Mouse (Mus musculus): ENCODE measurements around the gene Gm9945. TPM values are rescaled to one million over a fixed set of nuclear protein-coding genes. Genes with fewer than 3 reads are reported as not detected.

Gene Gm9945
- total and polyA plus RNA-seq, 3 experiments: not detected

DNA sequence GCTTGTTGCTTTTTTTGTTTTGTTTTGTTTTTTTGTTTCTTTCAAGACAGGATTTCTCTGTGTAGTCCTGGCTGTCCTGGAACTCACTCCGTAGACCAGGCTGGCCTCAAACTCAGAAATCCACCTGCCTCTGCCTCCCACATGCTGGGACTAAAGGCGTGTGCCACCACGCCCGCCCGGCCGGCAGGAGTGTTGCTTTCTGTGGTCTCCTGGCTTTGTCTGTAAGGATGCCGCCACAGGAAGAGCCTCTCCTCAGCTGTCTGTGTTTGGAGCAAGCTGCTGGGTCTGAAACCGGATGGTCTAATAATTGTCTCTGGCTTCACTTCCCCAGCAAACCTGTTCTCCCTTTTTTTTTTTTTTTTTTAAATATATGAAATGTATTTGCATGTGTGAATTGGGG, 44.5 kb upstream of the Gm9945 start:
- Histone ChIP-seq H3K4me1 (ENCODE audit: control insufficient read depth, insufficient read depth, low read length) (peaks cover 2% of the 10 kb centered on the region), H3K79me2 (replicated peaks; ENCODE audit: control insufficient read depth, insufficient read depth, low read length) (no peaks in the 10 kb centered on the region), H3K27ac (no peak overlapping the region), H3K27me3 (ENCODE audit: control insufficient read depth, insufficient read depth, low read length) (no peaks in the 10 kb centered on the region), H3K36me3 (ENCODE audit: control insufficient read depth, insufficient read depth, low read length) (no peaks in the 10 kb centered on the region), H3K4me3 (no peak overlapping the region), H3K9ac (ENCODE audit: low read depth, low read length) (no peak overlapping the region)
- no peak for DNase-seq
- WGBS: 63% methylated on average over 8 of the region's 8 CpGs
- intact Hi-C loops (cut with DNase I): no loop called here
- TF ChIP-seq EP300 (IDR thresholded peaks at IDR 0.05; ENCODE audit: insufficient read depth, low read depth, low read length) (no peak), POLR2A (IDR thresholded peaks at IDR 0.05; ENCODE audit: insufficient read depth, low read depth, low read length) (no peak), CTCF (IDR thresholded peaks at IDR 0.05) (no peak)

DNA sequence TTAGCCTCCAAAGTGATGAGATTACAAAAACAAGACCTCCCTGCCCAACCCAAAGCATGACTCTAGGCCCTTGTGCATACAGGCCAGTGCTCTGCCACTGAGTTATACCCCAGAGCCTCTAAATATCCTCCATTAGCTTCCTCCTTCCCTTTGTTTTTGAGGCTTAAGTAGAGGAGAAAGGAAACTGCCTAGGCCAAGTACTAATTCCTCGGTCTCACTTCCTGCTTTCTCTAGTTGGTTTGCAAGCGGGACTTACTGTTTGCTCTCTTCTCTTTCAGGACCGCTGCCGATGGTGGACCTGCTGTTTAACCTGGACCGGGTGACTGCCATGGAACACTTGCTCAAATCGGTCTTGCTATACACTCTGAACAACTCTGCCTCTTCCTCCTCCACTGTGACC, 43.6 kb upstream of the Gm9945 start:
- no peak overlapping the region for H3K9ac ChIP-seq (ENCODE audit: low read depth, low read length)
- H3K27me3 ChIP-seq (ENCODE audit: control insufficient read depth, insufficient read depth, low read length): no peaks in the 10 kb centered on the region
- DNase-seq: no peak
- WGBS: 76% methylated on average over 6 of the region's 6 CpGs
- H3K4me3 ChIP-seq: no peak overlapping the region
- H3K4me1 ChIP-seq (ENCODE audit: control insufficient read depth, insufficient read depth, low read length): peaks cover 1% of the 10 kb centered on the region
- intact Hi-C loops (cut with DNase I): no loop called here
- no peaks in the 10 kb centered on the region for H3K36me3 ChIP-seq (ENCODE audit: control insufficient read depth, insufficient read depth, low read length)
- no peaks in the 10 kb centered on the region for H3K79me2 ChIP-seq (replicated peaks; ENCODE audit: control insufficient read depth, insufficient read depth, low read length)
- H3K27ac ChIP-seq: no peak overlapping the region
- TF ChIP-seq CTCF (IDR thresholded peaks at IDR 0.05) (no peak), POLR2A (IDR thresholded peaks at IDR 0.05; ENCODE audit: insufficient read depth, low read depth, low read length) (no peak), EP300 (IDR thresholded peaks at IDR 0.05; ENCODE audit: insufficient read depth, low read depth, low read length) (no peak)

DNA sequence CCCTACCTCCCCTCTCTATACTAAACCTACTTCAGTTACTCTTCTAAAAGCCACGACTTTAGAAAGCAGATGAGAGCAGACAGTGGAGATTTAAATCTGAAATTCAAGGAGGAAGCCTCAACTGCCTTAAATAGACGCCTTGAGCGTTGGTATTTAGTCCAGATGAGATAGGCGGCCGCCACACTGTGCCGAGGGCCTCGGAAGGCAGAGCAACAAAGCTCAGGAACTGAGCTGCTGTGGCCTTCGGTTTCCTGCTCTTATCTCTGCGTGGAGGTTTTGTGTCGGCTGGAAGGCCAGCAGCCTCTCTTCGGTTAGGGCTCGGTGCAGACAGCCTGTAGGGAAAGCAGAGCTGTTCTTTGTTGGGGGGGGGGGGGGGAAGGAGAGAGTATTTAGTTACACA, 38.0 kb upstream of the Gm9945 start:
- Histone ChIP-seq H3K36me3 (ENCODE audit: control insufficient read depth, insufficient read depth, low read length) (no peaks in the 10 kb centered on the region), H3K79me2 (replicated peaks; ENCODE audit: control insufficient read depth, insufficient read depth, low read length) (no peaks in the 10 kb centered on the region), H3K27me3 (ENCODE audit: control insufficient read depth, insufficient read depth, low read length) (no peaks in the 10 kb centered on the region), H3K9ac (ENCODE audit: low read depth, low read length) (peak overlapping the region; percentile 63), H3K4me1 (ENCODE audit: control insufficient read depth, insufficient read depth, low read length) (0 out of 2 replicates have a peak, but pooled peaks cover 1% of the 10 kb centered on the region), H3K4me3 (no peak overlapping the region), H3K27ac (peak overlapping the region; percentile 20; the same call in 1 of the 2 replicates)
- 3% methylated on average over 12 of the region's 12 CpGs for WGBS
- no peak for DNase-seq
- TF ChIP-seq POLR2A (IDR thresholded peaks at IDR 0.05; ENCODE audit: insufficient read depth, low read depth, low read length) (no peak), EP300 (IDR thresholded peaks at IDR 0.05; ENCODE audit: insufficient read depth, low read depth, low read length) (no peak), CTCF (IDR thresholded peaks at IDR 0.05) (no peak)
- intact Hi-C loops (cut with DNase I): no loop called here

DNA sequence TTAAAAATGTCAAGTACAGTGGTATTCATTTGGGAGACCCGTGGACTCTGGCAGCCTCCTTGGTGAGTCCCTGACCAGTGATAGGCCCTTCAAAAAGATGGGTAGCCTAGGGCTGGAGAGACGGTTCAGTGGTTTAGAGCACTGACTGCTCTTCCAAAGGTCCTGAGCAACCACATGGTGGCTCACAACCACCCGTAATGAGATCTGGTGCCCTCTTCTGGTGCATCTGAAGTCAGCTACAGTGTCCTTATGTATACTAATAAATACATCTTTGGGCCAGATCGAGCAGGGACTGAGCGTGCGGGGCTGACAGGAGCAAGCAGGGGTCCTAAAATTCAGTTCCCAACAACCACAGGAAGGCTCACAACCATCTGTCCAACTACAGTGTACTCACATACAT, 36.1 kb upstream of the Gm9945 start:
- Histone ChIP-seq H3K27me3 (ENCODE audit: control insufficient read depth, insufficient read depth, low read length) (no peaks in the 10 kb centered on the region), H3K27ac (no peak overlapping the region), H3K4me3 (no peak overlapping the region), H3K79me2 (replicated peaks; ENCODE audit: control insufficient read depth, insufficient read depth, low read length) (no peaks in the 10 kb centered on the region), H3K4me1 (ENCODE audit: control insufficient read depth, insufficient read depth, low read length) (peaks cover 3% of the 10 kb centered on the region; the same call in 1 of the 2 replicates), H3K9ac (ENCODE audit: low read depth, low read length) (no peak overlapping the region), H3K36me3 (ENCODE audit: control insufficient read depth, insufficient read depth, low read length) (no peaks in the 10 kb centered on the region)
- intact Hi-C loops (cut with DNase I): no loop called here
- DNase-seq: peak in 1 of 2 experiments; percentile 28
- TF ChIP-seq POLR2A (IDR thresholded peaks at IDR 0.05; ENCODE audit: insufficient read depth, low read depth, low read length) (no peak), EP300 (IDR thresholded peaks at IDR 0.05; ENCODE audit: insufficient read depth, low read depth, low read length) (no peak), CTCF (IDR thresholded peaks at IDR 0.05) (peak; percentile 69)
- 40% methylated on average over 6 of the region's 6 CpGs for WGBS

DNA sequence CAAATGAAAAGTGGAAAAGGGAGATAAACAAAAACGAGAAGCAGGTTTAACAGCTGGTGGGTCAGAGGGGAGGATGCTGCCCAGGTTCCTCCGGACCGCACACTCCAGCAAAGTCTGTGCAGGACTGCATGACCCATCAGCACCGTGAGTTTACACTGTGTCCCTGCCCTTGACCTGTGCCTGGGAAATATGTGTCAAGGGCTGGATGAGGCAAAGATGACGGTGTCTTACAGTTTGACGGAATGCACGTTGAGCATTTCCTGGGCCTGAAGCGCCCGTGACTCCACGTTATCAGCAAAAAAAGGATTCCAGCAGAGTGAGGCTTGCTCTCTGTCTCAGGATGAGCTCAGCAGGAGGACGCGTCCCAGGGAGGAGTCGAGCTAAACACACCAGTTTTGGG, 34.4 kb upstream of the Gm9945 start:
- 56% methylated on average over 13 of the region's 13 CpGs for WGBS
- no peaks in the 10 kb centered on the region for H3K27me3 ChIP-seq (ENCODE audit: control insufficient read depth, insufficient read depth, low read length)
- H3K4me1 ChIP-seq (ENCODE audit: control insufficient read depth, insufficient read depth, low read length): peaks cover 6% of the 10 kb centered on the region; the same call in 1 of the 2 replicates
- DNase-seq: no peak
- intact Hi-C loops (cut with DNase I): no loop called here
- no peak overlapping the region for H3K9ac ChIP-seq (ENCODE audit: low read depth, low read length)
- H3K36me3 ChIP-seq (ENCODE audit: control insufficient read depth, insufficient read depth, low read length): no peaks in the 10 kb centered on the region
- no peaks in the 10 kb centered on the region for H3K79me2 ChIP-seq (replicated peaks; ENCODE audit: control insufficient read depth, insufficient read depth, low read length)
- TF ChIP-seq CTCF (IDR thresholded peaks at IDR 0.05) (no peak), EP300 (IDR thresholded peaks at IDR 0.05; ENCODE audit: insufficient read depth, low read depth, low read length) (no peak), POLR2A (IDR thresholded peaks at IDR 0.05; ENCODE audit: insufficient read depth, low read depth, low read length) (no peak)
- no peak overlapping the region for H3K4me3 ChIP-seq
- H3K27ac ChIP-seq: no peak overlapping the region

DNA sequence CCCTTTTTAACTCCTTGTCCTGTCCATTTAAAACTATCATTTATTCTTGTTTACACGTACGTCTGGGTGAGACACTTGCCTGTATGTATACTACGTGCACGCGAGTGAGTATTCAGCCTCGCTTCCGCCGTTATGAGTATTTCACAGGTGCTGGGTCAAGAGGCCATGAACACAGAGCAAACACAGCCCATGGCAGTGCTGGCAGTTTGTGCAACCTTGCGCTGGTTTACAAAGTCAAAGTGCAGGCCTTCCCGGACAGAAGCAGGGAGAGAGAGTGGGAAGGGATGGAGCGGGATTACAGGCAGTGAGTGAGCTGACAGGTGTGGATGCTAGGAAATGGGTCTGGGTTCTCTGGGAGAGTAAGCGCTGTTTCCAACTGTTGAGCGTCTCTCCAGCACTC, 33.8 kb upstream of the Gm9945 start:
- Histone ChIP-seq H3K27ac (no peak overlapping the region), H3K4me3 (no peak overlapping the region), H3K27me3 (ENCODE audit: control insufficient read depth, insufficient read depth, low read length) (no peaks in the 10 kb centered on the region), H3K4me1 (ENCODE audit: control insufficient read depth, insufficient read depth, low read length) (peaks cover 6% of the 10 kb centered on the region; the same call in 1 of the 2 replicates), H3K36me3 (ENCODE audit: control insufficient read depth, insufficient read depth, low read length) (no peaks in the 10 kb centered on the region), H3K79me2 (replicated peaks; ENCODE audit: control insufficient read depth, insufficient read depth, low read length) (no peaks in the 10 kb centered on the region), H3K9ac (ENCODE audit: low read depth, low read length) (no peak overlapping the region)
- no peak for TF ChIP-seq CTCF (IDR thresholded peaks at IDR 0.05)
- 92% methylated on average over 13 of the region's 13 CpGs for WGBS
- intact Hi-C loops (cut with DNase I): no loop called here
- no peak for DNase-seq

Measured in heart, adult 2 months (tissue).